Mouse (Mus musculus) 3T3-L1 (cell line): ENCODE measurements around the gene Pitpnm1.

Experiments
- DNase-seq: peaks from one replicate; pipeline ENCODE4 v3.0.0-alpha.2; 2015; ENCODE audit warnings: low read depth, low spot score

The Pitpnm1 gene

GRCm38 (mm10) chr19:4094774-4095303 is 5.0 kb upstream of the Pitpnm1 start:
- peak; percentile 29 for DNase-seq

GRCm38 (mm10) chr19:4095802-4096201 is 4.0 kb upstream of the Pitpnm1 start:
- DNase-seq, result no peak

- DNase-seq, result peak; percentile 99
Observed at GRCm38 (mm10) chr19:4096642-4097440, 3.0 kb upstream of the Pitpnm1 start, which contains the start of gene Cdk2ap2. Gene Cdk2ap2, plus strand, starts transcription at chr19:4097182.

GRCm38 (mm10) chr19:4097441-4097825 is 2.4 kb upstream of the Pitpnm1 start:
- DNase-seq, result peak; percentile 97

- DNase-seq, result no peak
Observed at GRCm38 (mm10) chr19:4098426-4098825, 1.4 kb upstream of the Pitpnm1 start.

DNA sequence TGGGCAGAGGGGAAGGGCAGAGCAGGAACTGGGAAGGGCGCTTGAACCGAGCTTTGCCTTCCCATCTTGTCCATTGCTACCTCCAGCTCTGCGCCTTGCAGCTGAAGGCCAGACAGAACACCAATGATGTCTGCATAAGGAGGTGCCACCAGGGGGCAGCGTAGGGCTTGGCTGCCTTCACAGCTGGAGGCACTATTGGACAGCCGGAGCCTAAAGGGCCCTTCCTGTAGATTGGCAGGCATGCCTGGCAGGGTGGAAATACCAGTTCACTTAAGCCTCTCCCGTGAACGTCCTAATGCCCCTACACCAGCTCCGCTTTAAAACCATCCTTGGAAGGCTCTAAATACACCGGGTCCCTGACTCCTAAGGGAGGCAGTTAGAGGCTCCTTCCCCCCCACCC is 742 bp upstream of the Pitpnm1 start:
- DNase-seq, result peak; percentile 99

DNA sequence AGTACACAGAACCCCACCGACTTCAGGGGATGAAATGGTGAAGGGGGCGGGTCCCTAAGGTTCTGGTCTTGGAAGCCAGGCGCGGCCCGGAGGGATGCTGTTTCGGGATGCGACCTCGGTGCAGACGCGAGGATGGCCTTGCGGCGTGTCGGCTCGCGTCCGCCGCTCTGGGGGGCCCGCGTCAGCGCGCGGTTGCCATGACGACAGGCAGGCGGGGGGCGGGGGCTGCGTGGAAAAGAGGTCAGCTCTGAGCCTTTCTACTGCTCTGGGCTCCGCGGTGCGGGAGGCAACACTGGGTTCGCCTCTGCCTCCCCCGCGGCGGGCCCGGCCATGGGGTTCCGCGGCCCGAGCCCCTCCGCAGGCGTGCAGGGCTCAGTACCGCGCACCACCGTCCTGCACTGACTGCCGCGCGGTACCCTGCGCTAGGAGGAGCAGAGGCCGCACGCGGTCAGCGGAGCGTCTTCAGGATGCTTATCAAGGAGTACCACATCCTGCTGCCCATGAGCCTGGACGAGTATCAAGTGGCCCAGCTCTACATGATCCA is 992 bp downstream of the Pitpnm1 start:
- peak; percentile 39 for DNase-seq

- no peak for DNase-seq
Observed at GRCm38 (mm10) chr19:4101466-4101865, 1.7 kb downstream of the Pitpnm1 start.

GRCm38 (mm10) chr19:4102049-4102448 is 2.3 kb downstream of the Pitpnm1 start:
- no peak for DNase-seq

GRCm38 (mm10) chr19:4102626-4103025 is 2.8 kb downstream of the Pitpnm1 start:
- no peak for DNase-seq

GRCm38 (mm10) chr19:4103294-4103693 is 3.5 kb downstream of the Pitpnm1 start:
- DNase-seq, result no peak

DNA sequence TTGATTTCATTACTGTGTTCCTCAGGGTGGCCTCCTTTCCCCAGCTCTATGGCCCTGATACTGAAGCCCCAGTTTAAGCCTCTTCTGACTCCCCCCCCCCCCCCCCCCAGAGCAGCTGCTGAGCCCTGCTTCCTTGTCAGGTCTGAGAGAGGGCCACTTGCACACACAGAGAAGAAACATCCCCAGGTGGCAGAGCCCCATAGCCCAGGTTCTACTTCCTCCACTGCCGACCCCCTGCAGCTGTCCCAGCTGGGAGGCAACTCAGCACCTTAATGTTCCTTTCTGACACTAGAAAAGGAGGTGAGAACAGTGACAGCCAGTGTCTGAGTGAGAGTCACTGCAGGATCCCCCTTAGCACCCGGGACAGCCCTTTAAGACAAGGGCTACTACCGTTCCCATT is 4.0 kb downstream of the Pitpnm1 start:
- DNase-seq, result no peak

- no peak for DNase-seq
Observed at GRCm38 (mm10) chr19:4104675-4105194, 4.9 kb downstream of the Pitpnm1 start.

- DNase-seq, result no peak
Observed at GRCm38 (mm10) chr19:4106654-4107053, 6.9 kb downstream of the Pitpnm1 start.

- no peak for DNase-seq
Observed at GRCm38 (mm10) chr19:4108535-4108934, 8.7 kb downstream of the Pitpnm1 start.

- no peak for DNase-seq
Observed at GRCm38 (mm10) chr19:4112063-4112960, 12.5 kb downstream of the Pitpnm1 start.

GRCm38 (mm10) chr19:4113186-4113805 is 13.5 kb downstream of the Pitpnm1 start:
- DNase-seq, result peak; percentile 99

- peak; percentile 81 for DNase-seq
Observed at GRCm38 (mm10) chr19:4113806-4114230, 14.0 kb downstream of the Pitpnm1 start.

DNA sequence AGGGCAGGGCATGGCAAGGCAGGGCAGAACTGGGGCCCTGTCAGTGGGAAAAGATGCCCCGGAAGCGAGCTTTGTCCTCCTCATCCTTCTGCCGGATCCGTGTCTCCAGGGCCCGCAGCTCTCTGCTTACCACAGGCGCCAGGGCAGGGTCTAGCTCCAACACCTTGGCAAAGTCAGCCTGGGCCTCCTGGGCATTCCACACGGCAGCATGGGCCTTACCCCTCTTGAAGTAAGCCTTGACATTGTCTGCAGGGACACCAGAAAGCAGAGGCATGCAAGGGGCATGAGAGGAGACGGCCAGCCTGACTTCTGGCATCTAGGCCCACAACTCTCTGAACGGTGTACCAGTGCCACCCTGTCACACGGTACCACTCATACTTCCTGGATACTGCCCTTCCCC is 14.8 kb downstream of the Pitpnm1 start:
- no peak for DNase-seq

DNA sequence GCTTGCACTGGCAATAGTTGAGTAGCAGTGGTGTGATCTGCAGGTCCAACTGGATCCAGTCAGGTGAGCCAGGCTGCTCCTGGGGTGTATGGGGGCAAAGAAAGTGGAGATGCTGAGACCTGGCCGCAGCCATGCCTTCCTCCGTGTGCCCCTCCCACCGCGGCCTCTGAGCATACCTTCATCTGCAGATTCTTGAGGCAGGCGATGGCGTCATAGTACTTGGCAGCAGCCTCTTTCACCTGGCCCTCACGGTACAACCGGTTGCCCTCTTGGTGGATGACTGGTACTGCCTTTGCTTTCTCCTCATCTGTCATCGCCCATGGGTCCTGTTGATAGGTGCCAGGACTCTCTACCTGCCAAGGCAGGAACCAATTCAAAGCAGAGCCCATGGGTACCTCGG is 15.3 kb downstream of the Pitpnm1 start:
- DNase-seq, result no peak

DNA sequence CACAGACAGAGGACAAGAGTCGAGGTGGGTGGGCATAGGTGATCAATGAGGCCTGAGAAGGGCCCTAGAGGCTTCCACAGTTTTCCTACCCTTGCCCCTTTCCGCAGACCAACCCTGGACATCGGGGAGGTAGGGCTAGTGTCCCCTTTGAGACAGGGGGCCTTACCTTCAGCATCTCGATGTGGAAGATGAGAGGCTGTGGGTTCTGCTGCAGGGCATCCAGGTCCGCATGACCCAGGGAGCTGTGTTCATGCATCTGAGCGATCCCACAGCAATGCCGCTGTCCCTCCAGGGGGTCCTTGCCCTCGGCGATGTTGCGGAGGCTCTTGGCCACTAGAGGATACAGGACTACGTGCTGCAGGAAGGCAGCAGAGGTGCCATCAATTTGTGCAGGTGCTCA is 16.0 kb downstream of the Pitpnm1 start:
- DNase-seq, result no peak
